ENCODE assay signal across 8 mouse cellular contexts in genomic region chr9:69290018-69290880, GRCm38 (mm10).
DNase-seq lines count a peak whose midpoint lies in the region; ATAC-seq and TF ChIP-seq lines count a peak whose summit lies in the region.

No protein-coding gene starts in this region.

- H3K4me2 ChIP-seq in embryonic facial prominence, embryonic 11.5 days (ENCODE audit: low read depth, low read length) = peak overlapping the region; percentile 95

- TF ChIP-seq POLR2A in ES-Bruce4 (IDR thresholded peaks at IDR 0.05; ENCODE audit: insufficient read depth, low read length) = no peak

- H3K27me3 ChIP-seq in ES-Bruce4 (ENCODE audit: control insufficient read depth, insufficient read depth, low read length, poor library complexity, severe bottlenecking) = peaks cover 2% of the 10 kb centered on the region; the same call in 1 of the 2 replicates
- no peaks in the 10 kb centered on the region for H3K27me3 ChIP-seq in embryonic facial prominence, embryonic 11.5 days (ENCODE audit: control insufficient read depth, insufficient read depth, low read length)
- peaks cover 67% of the 10 kb centered on the region for H3K27me3 ChIP-seq in megakaryocyte, embryonic 14.5 days (replicated peaks)

- under 1% methylated on average over 65 of the region's 73 CpGs for WGBS in embryonic facial prominence, embryonic 11.5 days

- peak overlapping the region; percentile 69 for H3K4me3 ChIP-seq in ES-Bruce4 (ENCODE audit: low read depth, low read length)
- peak overlapping the region; percentile 77 for H3K4me3 ChIP-seq in embryonic facial prominence, embryonic 11.5 days (ENCODE audit: low read depth, low read length)
- peak overlapping the region; percentile 93 for H3K4me3 ChIP-seq in megakaryocyte, embryonic 14.5 days (replicated peaks)

- no peak for TF ChIP-seq CTCF in ES-Bruce4 (IDR thresholded peaks at IDR 0.05; ENCODE audit: low read depth, low read length)

- no peak overlapping the region for H3K27ac ChIP-seq in ES-Bruce4 (ENCODE audit: insufficient read depth, low read length)
- peak overlapping the region; percentile 52 for H3K27ac ChIP-seq in embryonic facial prominence, embryonic 11.5 days (replicated peaks; ENCODE audit: low read depth, low read length)

- no peaks in the 10 kb centered on the region for H3K4me1 ChIP-seq in ES-Bruce4 (ENCODE audit: control insufficient read depth, insufficient read depth, low read length)
- H3K4me1 ChIP-seq in embryonic facial prominence, embryonic 11.5 days (ENCODE audit: control insufficient read depth, insufficient read depth, low read length) = peaks cover 4% of the 10 kb centered on the region; the same call in 1 of the 2 replicates
- peaks cover 23% of the 10 kb centered on the region for H3K4me1 ChIP-seq in megakaryocyte, embryonic 14.5 days

- H3K9me3 ChIP-seq in ES-Bruce4 (replicated peaks; ENCODE audit: control insufficient read depth, insufficient read depth, low read length, poor library complexity, severe bottlenecking) = no peaks in the 10 kb centered on the region
- H3K9me3 ChIP-seq in embryonic facial prominence, embryonic 11.5 days (replicated peaks; ENCODE audit: control insufficient read depth, low read length) = no peaks in the 10 kb centered on the region
- H3K9me3 ChIP-seq in megakaryocyte, embryonic 14.5 days = no peaks in the 10 kb centered on the region

- intact Hi-C loops in heart, postnatal 10 days (cut with DNase I) = loop anchor here (2.0 to 10.0 kb wide), 3 partner anchors 175 to 1273 kb away; partner anchors contain the start of gene Rora

- peak; percentile 51 for ATAC-seq in embryonic facial prominence, embryonic 11.5 days (replicated peaks; ENCODE audit: insufficient number of reproducible peaks, low FRiP score, low TSS enrichment, low read depth)

- peak; percentile 72 for DNase-seq in adrenal gland, adult 2 months
- no peak for DNase-seq in embryonic facial prominence, embryonic 11.5 days (ENCODE audit: low spot score)
- peak; percentile 48 to 56 for DNase-seq in heart, postnatal 10 days
- DNase-seq in kidney, postnatal 36 days = peak; percentile 25 to 61
- peak; percentile 43 for DNase-seq in skeletal muscle tissue, adult 2 months (ENCODE audit: low read depth, low spot score)
- DNase-seq in layer of hippocampus, postnatal 14 days (ENCODE audit: low spot score in 2 of 2) = no peak

- no peaks in the 10 kb centered on the region for H3K36me3 ChIP-seq in ES-Bruce4 (ENCODE audit: control insufficient read depth, insufficient read depth, low read length, poor library complexity, severe bottlenecking)
- H3K36me3 ChIP-seq in embryonic facial prominence, embryonic 11.5 days (replicated peaks; ENCODE audit: control insufficient read depth, insufficient read depth, low read depth, low read length) = no peaks in the 10 kb centered on the region
- no peaks in the 10 kb centered on the region for H3K36me3 ChIP-seq in megakaryocyte, embryonic 14.5 days (replicated peaks; ENCODE audit: low read length)

- no peak for TF ChIP-seq EP300 in ES-Bruce4 (IDR thresholded peaks at IDR 0.05; ENCODE audit: insufficient read depth, low read depth, low read length)

- peak overlapping the region; percentile 76 for H3K9ac ChIP-seq in ES-Bruce4 (ENCODE audit: low read depth, poor library complexity, severe bottlenecking)
- H3K9ac ChIP-seq in embryonic facial prominence, embryonic 11.5 days (replicated peaks; ENCODE audit: low read length) = peak overlapping the region; percentile 75

Comparison
In these comparisons a context has a peak if more than half of its experiments do, and no peak if none do; other contexts are left out.
1. DNase-seq: peak in adrenal gland, adult 2 months (single experiment), heart, postnatal 10 days (2 of 2), kidney, postnatal 36 days (2 of 2) and skeletal muscle tissue, adult 2 months (single experiment); none in embryonic facial prominence, embryonic 11.5 days (single experiment) and layer of hippocampus, postnatal 14 days (0 of 2).
2. Peak in every context shown above with its lines, with median percentiles within 50 percentile points of each other: H3K4me3 ChIP-seq.